Mouse (Mus musculus): ENCODE data around the gene Ccndbp1. TPM values are rescaled to one million over a fixed set of nuclear protein-coding genes. Genes with fewer than 3 reads are reported as not detected.
"Not testable (repeated sequence)": the region's sequence is repeated elsewhere in the genome, so short reads cannot be mapped to it uniquely, and the experiment has no call there.

The Ccndbp1 gene
- polyA plus RNA-seq, 1 experiment from 2014 or later = 36.1 TPM

GRCm38 (mm10) chr2:120977926-120978692 lies 30.1 kb upstream of the Ccndbp1 start:
- H3K4me2 ChIP-seq = peak overlapping the region; percentile 98
- H3K36me3 ChIP-seq (ENCODE audit: insufficient read depth) = no peaks in the 10 kb centered on the region
- H3K4me3 ChIP-seq (ENCODE audit: low read depth, low read length) = peak overlapping the region; percentile 69
- 0 out of 2 replicates have a peak overlapping the region, but pooled peaks have one; percentile 76 for H3K9ac ChIP-seq
- WGBS = 73% methylated on average over 8 of the region's 8 CpGs
- H3K4me1 ChIP-seq (ENCODE audit: insufficient read depth) = no peaks in the 10 kb centered on the region
- TF ChIP-seq CTCF (IDR thresholded peaks at IDR 0.05; ENCODE audit: low read depth) = no peak
- H3K27ac ChIP-seq (ENCODE audit: low read depth) = no peak overlapping the region
- no peaks in the 10 kb centered on the region for H3K27me3 ChIP-seq (ENCODE audit: insufficient read depth, low read length)
- no peaks in the 10 kb centered on the region for H3K9me3 ChIP-seq (ENCODE audit: low read depth, low read length)
- DNase-seq (no peak), ATAC-seq (ENCODE audit: insufficient read depth) (no peak)

DNA sequence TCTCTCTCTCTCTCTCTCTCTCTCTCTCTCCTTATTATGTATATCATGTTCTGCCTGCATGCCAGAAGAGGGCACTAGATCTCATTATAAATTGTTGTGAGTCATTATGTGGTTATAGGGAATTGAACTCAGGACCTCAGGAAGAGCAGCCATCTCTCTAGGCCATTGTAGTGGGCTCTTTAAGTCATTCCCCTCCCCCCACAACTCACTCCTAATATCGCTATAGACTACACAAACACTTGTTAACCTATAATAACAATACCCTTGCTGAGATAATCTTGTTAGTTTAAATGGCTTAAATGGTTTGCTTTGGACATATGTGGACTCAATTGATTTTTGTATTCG lies 29.5 kb upstream of the Ccndbp1 start:
- Histone ChIP-seq H3K27ac (ENCODE audit: low read depth) (no peak overlapping the region), H3K4me2 (no peak overlapping the region), H3K36me3 (ENCODE audit: insufficient read depth) (no peaks in the 10 kb centered on the region), H3K9ac (no peak overlapping the region), H3K9me3 (ENCODE audit: low read depth, low read length) (no peaks in the 10 kb centered on the region), H3K4me3 (ENCODE audit: low read depth, low read length) (no peak overlapping the region), H3K27me3 (ENCODE audit: insufficient read depth, low read length) (no peaks in the 10 kb centered on the region), H3K4me1 (ENCODE audit: insufficient read depth) (no peaks in the 10 kb centered on the region)
- DNase-seq (peak; percentile 21), ATAC-seq (ENCODE audit: insufficient read depth) (no peak)
- 47% methylated on average over 2 of the region's 2 CpGs for WGBS
- 0 out of 2 replicates have a peak, but pooled peaks have one; percentile 3 for TF ChIP-seq CTCF (IDR thresholded peaks at IDR 0.05; ENCODE audit: low read depth)

- Histone ChIP-seq H3K4me2 (no peak overlapping the region), H3K9ac (no peak overlapping the region), H3K4me1 (ENCODE audit: insufficient read depth) (no peaks in the 10 kb centered on the region), H3K27me3 (ENCODE audit: insufficient read depth, low read length) (no peaks in the 10 kb centered on the region), H3K4me3 (ENCODE audit: low read depth, low read length) (no peak overlapping the region), H3K27ac (ENCODE audit: low read depth) (no peak overlapping the region), H3K36me3 (ENCODE audit: insufficient read depth) (no peaks in the 10 kb centered on the region), H3K9me3 (ENCODE audit: low read depth, low read length) (no peaks in the 10 kb centered on the region)
- no peak for ATAC-seq (ENCODE audit: insufficient read depth)
- TF ChIP-seq CTCF (IDR thresholded peaks at IDR 0.05; ENCODE audit: low read depth) = no peak
- no peak for DNase-seq
- WGBS = 80% methylated on average over 1 of the region's 1 CpGs
Observed at GRCm38 (mm10) chr2:120979819-120980218, 28.4 kb upstream of the Ccndbp1 start.

DNA sequence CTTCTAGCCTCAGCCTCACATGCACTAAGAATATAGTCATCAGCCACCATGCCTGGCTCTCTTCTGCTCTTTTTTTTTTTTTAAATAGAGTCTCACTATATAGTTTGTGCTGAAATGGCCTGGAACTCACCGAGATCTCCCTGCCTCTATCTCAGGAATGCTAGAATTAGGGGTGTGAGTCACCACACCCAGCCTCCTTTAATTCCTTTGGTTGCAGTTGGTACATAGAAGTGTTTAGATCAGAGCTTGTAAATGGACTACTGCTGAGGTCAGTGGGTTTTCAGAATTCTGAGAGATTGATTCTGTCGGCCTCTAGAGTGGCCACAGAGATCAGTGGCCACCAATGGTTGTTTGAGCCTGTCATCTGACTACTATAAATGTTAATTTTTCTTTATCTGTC lies 27.3 kb upstream of the Ccndbp1 start:
- Histone ChIP-seq H3K4me3 (ENCODE audit: low read depth, low read length) (no peak overlapping the region), H3K27ac (ENCODE audit: low read depth) (no peak overlapping the region), H3K27me3 (ENCODE audit: insufficient read depth, low read length) (no peaks in the 10 kb centered on the region), H3K9me3 (ENCODE audit: low read depth, low read length) (no peaks in the 10 kb centered on the region), H3K4me2 (no peak overlapping the region), H3K9ac (no peak overlapping the region), H3K4me1 (ENCODE audit: insufficient read depth) (no peaks in the 10 kb centered on the region), H3K36me3 (ENCODE audit: insufficient read depth) (no peaks in the 10 kb centered on the region)
- 55% methylated on average over 2 of the region's 2 CpGs for WGBS
- no peak for TF ChIP-seq CTCF (IDR thresholded peaks at IDR 0.05; ENCODE audit: low read depth)
- ATAC-seq (ENCODE audit: insufficient read depth) (no peak), DNase-seq (no peak)

DNA sequence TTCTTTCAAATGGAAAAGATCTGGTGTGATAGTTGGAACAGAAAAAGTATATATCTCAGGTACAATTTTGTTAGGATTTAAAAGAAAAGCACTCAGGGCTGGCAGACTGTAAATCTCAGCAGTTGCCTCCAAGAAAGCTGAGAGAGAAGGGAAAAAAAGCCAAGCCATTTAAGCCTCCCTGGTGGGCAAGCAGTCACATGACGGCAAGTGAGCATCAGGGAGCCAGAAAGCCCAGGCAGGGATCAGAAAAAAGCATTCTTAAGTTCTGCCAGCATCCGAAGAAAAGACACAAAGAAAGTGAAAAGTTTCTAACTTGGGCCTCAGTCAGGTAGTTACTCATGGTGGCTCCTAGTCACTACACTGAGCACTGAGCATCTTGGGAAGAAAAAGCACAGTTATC lies 24.6 kb upstream of the Ccndbp1 start:
- no peak for TF ChIP-seq CTCF (IDR thresholded peaks at IDR 0.05; ENCODE audit: low read depth)
- H3K4me3 ChIP-seq (ENCODE audit: low read depth, low read length) = no peak overlapping the region
- no peaks in the 10 kb centered on the region for H3K4me1 ChIP-seq (ENCODE audit: insufficient read depth)
- no peak overlapping the region for H3K4me2 ChIP-seq
- H3K27ac ChIP-seq (ENCODE audit: low read depth) = no peak overlapping the region
- no peak for DNase-seq
- no peaks in the 10 kb centered on the region for H3K9me3 ChIP-seq (ENCODE audit: low read depth, low read length)
- H3K27me3 ChIP-seq (ENCODE audit: insufficient read depth, low read length) = no peaks in the 10 kb centered on the region
- WGBS = 27% methylated on average over 2 of the region's 2 CpGs
- no peaks in the 10 kb centered on the region for H3K36me3 ChIP-seq (ENCODE audit: insufficient read depth)
- no peak overlapping the region for H3K9ac ChIP-seq
- ATAC-seq (ENCODE audit: insufficient read depth) = no peak

GRCm38 (mm10) chr2:120985241-120985640 lies 23.0 kb upstream of the Ccndbp1 start:
- Histone ChIP-seq H3K27me3 (ENCODE audit: insufficient read depth, low read length) (no peaks in the 10 kb centered on the region), H3K9me3 (ENCODE audit: low read depth, low read length) (no peaks in the 10 kb centered on the region), H3K4me1 (ENCODE audit: insufficient read depth) (no peaks in the 10 kb centered on the region), H3K36me3 (ENCODE audit: insufficient read depth) (no peaks in the 10 kb centered on the region), H3K9ac (no peak overlapping the region), H3K27ac (ENCODE audit: low read depth) (no peak overlapping the region), H3K4me2 (no peak overlapping the region), H3K4me3 (ENCODE audit: low read depth, low read length) (no peak overlapping the region)
- no peak for DNase-seq
- ATAC-seq (ENCODE audit: insufficient read depth) = no peak
- WGBS = 75% methylated on average over 1 of the region's 1 CpGs
- TF ChIP-seq CTCF (IDR thresholded peaks at IDR 0.05; ENCODE audit: low read depth) = peak; percentile 43

GRCm38 (mm10) chr2:120991196-120991595 lies 17.0 kb upstream of the Ccndbp1 start:
- H3K27me3 ChIP-seq (ENCODE audit: insufficient read depth, low read length) = no peaks in the 10 kb centered on the region
- H3K4me2 ChIP-seq = no peak overlapping the region
- H3K27ac ChIP-seq (ENCODE audit: low read depth) = no peak overlapping the region
- DNase-seq (no peak), ATAC-seq (ENCODE audit: insufficient read depth) (no peak)
- H3K4me1 ChIP-seq (ENCODE audit: insufficient read depth) = no peaks in the 10 kb centered on the region
- no peak overlapping the region for H3K9ac ChIP-seq
- H3K36me3 ChIP-seq (ENCODE audit: insufficient read depth) = no peaks in the 10 kb centered on the region
- WGBS = 66% methylated on average over 4 of the region's 4 CpGs
- no peaks in the 10 kb centered on the region for H3K9me3 ChIP-seq (ENCODE audit: low read depth, low read length)
- no peak for TF ChIP-seq CTCF (IDR thresholded peaks at IDR 0.05; ENCODE audit: low read depth)
- no peak overlapping the region for H3K4me3 ChIP-seq (ENCODE audit: low read depth, low read length)

DNA sequence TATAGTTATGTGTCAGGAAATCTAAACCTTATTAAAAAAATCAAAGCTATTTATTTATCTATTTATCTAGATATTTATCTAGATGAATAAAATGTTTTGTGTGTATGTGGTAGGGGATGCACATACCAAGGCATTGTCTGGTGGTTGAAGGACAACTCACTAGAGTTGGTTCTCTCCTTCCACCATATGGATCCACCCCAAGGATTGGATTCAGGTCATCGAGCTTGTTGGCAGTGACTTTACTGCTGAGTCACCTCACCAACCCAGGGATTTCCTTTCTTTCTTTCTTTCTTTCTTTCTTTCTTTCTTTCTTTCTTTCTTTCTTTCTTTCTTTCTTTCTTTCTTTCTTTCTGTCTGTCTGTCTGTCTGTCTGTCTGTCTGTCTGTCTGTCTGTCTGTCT lies 11.6 kb upstream of the Ccndbp1 start:
- not testable (repeated sequence) for H3K9ac ChIP-seq; ATAC-seq (ENCODE audit: insufficient read depth); H3K27me3 ChIP-seq (ENCODE audit: insufficient read depth, low read length); H3K4me1 ChIP-seq (ENCODE audit: insufficient read depth); DNase-seq; H3K9me3 ChIP-seq (ENCODE audit: low read depth, low read length); H3K36me3 ChIP-seq (ENCODE audit: insufficient read depth); H3K4me3 ChIP-seq (ENCODE audit: low read depth, low read length); H3K4me2 ChIP-seq; H3K27ac ChIP-seq (ENCODE audit: low read depth)
- WGBS = 59% methylated on average over 1 of the region's 1 CpGs
